Mouse (Mus musculus): Measurements from ENCODE around the gene Lmo2. TPM values are rescaled to one million over a fixed set of nuclear protein-coding genes. Genes with fewer than 3 reads are reported as not detected.

The Lmo2 gene
- polyA plus RNA-seq, 1 experiment from 2014 or later: 22.3 TPM

DNA sequence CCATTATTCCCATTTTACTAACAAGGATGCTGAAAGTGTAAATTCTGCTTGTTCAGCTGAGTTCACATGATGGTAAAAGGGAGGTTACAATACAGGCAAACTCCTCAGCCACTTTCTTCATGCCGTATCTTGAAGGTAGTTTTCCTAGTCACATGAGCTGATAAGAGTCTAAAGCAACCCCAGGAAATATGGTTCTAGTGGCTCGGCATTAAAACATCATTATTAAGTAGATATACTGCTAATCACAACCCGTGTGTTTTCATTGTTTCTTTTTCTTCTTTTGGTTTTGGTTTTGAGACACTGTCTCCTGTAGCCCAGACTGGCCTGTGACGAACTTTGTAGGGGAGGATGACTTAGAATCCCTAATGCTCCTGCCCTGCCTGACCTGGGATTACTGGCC is 10.4 kb downstream of the Lmo2 start:
- DNase-seq (ENCODE audit: low spot score): no peak
- no peak for ATAC-seq (ENCODE audit: low read depth)
- Histone ChIP-seq H3K4me3 (ENCODE audit: low read depth, low read length) (no peak overlapping the region), H3K4me2 (ENCODE audit: low read depth, low read length) (no peak overlapping the region), H3K27me3 (replicated peaks; ENCODE audit: control insufficient read depth, insufficient read depth, low read length) (peaks cover 45% of the 10 kb centered on the region), H3K9me3 (ENCODE audit: control insufficient read depth, low read length) (no peaks in the 10 kb centered on the region), H3K4me1 (ENCODE audit: control insufficient read depth, insufficient read depth, low read length) (no peaks in the 10 kb centered on the region), H3K36me3 (ENCODE audit: control insufficient read depth, insufficient read depth, low read length) (no peaks in the 10 kb centered on the region), H3K9ac (ENCODE audit: low read depth, low read length) (no peak overlapping the region), H3K27ac (replicated peaks; ENCODE audit: low read depth, low read length) (no peak overlapping the region)
- 78% methylated on average over 4 of the region's 4 CpGs for WGBS

DNA sequence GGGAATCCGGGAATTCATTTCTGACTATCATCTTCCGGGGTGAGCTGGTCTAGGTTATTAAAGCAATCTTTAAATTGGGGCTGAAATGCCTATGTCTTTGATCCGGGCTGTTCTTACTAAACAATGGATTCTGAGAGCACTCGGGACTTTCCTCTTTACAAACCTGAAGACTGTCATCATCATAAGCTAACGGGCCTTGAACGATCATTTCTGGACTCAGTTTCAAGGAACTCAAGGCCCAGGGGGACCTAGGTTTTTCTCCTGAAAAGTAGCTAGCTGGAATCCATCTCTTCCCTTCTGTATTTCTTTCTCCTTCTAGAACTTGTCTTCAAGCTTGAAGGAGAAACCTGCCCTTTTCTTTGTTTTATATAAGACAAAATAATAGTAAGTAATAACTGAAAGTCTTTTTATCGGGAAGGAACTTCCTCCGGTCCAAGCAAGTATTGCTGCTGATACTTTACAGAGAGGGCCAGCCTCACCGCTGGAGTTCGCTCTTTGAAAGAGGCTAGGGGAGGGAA is 11.2 kb downstream of the Lmo2 start:
- 0 out of 2 replicates have a peak overlapping the region, but pooled peaks have one; percentile 68 for H3K9ac ChIP-seq (ENCODE audit: low read depth, low read length)
- no peaks in the 10 kb centered on the region for H3K4me1 ChIP-seq (ENCODE audit: control insufficient read depth, insufficient read depth, low read length)
- no peaks in the 10 kb centered on the region for H3K9me3 ChIP-seq (ENCODE audit: control insufficient read depth, low read length)
- H3K36me3 ChIP-seq (ENCODE audit: control insufficient read depth, insufficient read depth, low read length): no peaks in the 10 kb centered on the region
- no peak for DNase-seq (ENCODE audit: low spot score)
- H3K27ac ChIP-seq (replicated peaks; ENCODE audit: low read depth, low read length): no peak overlapping the region
- WGBS: 14% methylated on average over 10 of the region's 10 CpGs
- peak overlapping the region; percentile 98 for H3K4me2 ChIP-seq (ENCODE audit: low read depth, low read length)
- H3K27me3 ChIP-seq (replicated peaks; ENCODE audit: control insufficient read depth, insufficient read depth, low read length): peaks cover 45% of the 10 kb centered on the region
- no peak for ATAC-seq (ENCODE audit: low read depth)
- peak overlapping the region; percentile 82 for H3K4me3 ChIP-seq (ENCODE audit: low read depth, low read length)

- DNase-seq (ENCODE audit: low spot score) (peak; percentile 72), ATAC-seq (ENCODE audit: low read depth) (peak; percentile 72)
- Histone ChIP-seq H3K4me1 (ENCODE audit: control insufficient read depth, insufficient read depth, low read length) (no peaks in the 10 kb centered on the region), H3K27me3 (replicated peaks; ENCODE audit: control insufficient read depth, insufficient read depth, low read length) (peaks cover 45% of the 10 kb centered on the region), H3K36me3 (ENCODE audit: control insufficient read depth, insufficient read depth, low read length) (no peaks in the 10 kb centered on the region), H3K27ac (replicated peaks; ENCODE audit: low read depth, low read length) (0 out of 2 replicates have a peak overlapping the region, but pooled peaks have one; percentile 16), H3K4me3 (ENCODE audit: low read depth, low read length) (peak overlapping the region; percentile 82), H3K9ac (ENCODE audit: low read depth, low read length) (peak overlapping the region; percentile 68), H3K4me2 (ENCODE audit: low read depth, low read length) (peak overlapping the region; percentile 98), H3K9me3 (ENCODE audit: control insufficient read depth, low read length) (no peaks in the 10 kb centered on the region)
- WGBS: under 1% methylated on average over 40 of the region's 40 CpGs
These were observed 11.8 kb downstream of the Lmo2 start for GRCm38 (mm10) chr2:103969437-103970040.

DNA sequence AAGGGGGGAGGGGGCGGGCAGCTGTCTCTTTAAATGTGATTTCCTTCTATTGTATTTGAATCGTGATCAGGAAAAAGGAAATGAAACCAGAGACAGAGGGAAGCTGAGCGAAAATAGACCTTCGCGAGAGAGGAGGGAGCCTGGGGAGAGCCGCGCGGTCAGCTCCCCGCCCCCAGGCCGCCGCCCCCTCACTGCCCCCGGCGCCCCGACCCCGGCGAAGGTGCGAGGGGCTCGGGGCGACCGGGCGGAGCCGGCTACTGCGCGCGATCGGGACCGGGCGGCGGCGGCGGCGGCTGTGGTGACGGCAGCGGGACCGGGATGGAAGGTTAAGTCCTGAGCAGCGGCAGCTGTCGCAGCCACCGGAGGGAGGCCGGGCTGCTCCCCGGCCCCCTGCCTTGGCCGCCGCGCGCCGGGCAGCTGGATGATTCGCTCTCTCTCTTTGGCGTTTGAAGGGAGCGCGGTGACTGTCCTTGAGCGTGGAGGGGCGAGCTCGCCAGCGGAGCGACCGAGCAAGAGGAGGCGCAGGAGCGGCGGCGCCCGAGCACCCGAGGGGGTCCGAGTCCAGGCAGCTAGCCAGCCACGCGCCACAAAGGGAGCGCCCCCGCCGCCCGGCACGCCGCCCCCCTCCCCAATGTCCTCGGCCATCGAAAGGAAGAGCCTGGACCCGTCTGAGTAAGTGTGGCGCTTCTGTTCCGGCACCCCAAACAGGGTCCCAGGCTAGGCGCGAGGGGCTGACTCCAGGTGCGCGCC is 12.4 kb downstream of the Lmo2 start:
- H3K36me3 ChIP-seq (ENCODE audit: control insufficient read depth, insufficient read depth, low read length): no peaks in the 10 kb centered on the region
- under 1% methylated on average over 27 of the region's 79 CpGs for WGBS
- no peaks in the 10 kb centered on the region for H3K4me1 ChIP-seq (ENCODE audit: control insufficient read depth, insufficient read depth, low read length)
- no peaks in the 10 kb centered on the region for H3K9me3 ChIP-seq (ENCODE audit: control insufficient read depth, low read length)
- peak overlapping the region; percentile 68 for H3K9ac ChIP-seq (ENCODE audit: low read depth, low read length)
- DNase-seq (ENCODE audit: low spot score) (peak; percentile 46), ATAC-seq (ENCODE audit: low read depth) (peak; percentile 64)
- peaks cover 45% of the 10 kb centered on the region for H3K27me3 ChIP-seq (replicated peaks; ENCODE audit: control insufficient read depth, insufficient read depth, low read length)
- peak overlapping the region; percentile 61; the same call in 1 of the 2 replicates for H3K27ac ChIP-seq (replicated peaks; ENCODE audit: low read depth, low read length)
- H3K4me2 ChIP-seq (ENCODE audit: low read depth, low read length): peak overlapping the region; percentile 98
- H3K4me3 ChIP-seq (ENCODE audit: low read depth, low read length): peak overlapping the region; percentile 82

DNA sequence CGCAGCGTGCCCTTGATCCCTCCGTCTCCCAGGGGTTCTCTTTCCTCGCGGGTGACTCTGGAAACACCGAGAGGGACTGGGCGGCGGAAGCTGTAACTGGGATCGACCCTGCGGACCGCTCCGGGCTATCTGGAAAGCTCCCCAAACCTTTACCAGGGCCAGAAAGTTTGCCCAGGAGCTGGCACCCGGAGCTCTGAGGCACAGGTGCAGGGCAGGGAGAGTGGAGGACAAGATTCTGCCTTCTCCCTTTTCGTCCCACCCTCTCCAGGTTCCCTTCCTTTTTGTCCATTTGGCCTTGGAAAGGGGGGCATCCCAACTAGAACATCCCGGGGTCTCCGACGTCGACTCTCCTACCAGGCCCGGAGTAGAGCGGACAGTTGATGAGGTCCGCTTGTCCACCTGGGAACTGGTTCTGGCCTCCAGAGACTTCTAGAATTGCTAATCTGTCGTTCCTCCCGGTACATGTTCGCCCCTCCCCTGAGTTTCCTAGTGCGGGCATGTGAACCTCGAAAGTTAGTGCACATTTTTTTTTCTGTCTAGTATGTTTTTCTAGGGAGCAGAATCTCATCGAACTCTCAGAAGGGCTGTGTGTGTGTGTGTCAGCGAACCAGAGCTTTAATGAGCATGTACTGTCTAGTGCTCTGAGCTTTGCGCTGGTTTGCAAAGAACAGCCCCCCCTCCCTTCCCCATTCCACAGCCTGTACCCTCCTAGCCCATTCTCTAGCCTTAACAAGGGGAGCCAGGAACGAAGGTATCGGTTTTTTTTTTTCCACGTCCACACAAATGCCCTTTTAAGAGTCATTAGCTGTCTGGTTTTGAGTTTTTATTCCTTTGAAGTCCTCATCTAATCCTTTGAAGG is 13.2 kb downstream of the Lmo2 start:
- Histone ChIP-seq H3K36me3 (ENCODE audit: control insufficient read depth, insufficient read depth, low read length) (no peaks in the 10 kb centered on the region), H3K27me3 (replicated peaks; ENCODE audit: control insufficient read depth, insufficient read depth, low read length) (peaks cover 45% of the 10 kb centered on the region), H3K27ac (replicated peaks; ENCODE audit: low read depth, low read length) (no peak overlapping the region), H3K9me3 (ENCODE audit: control insufficient read depth, low read length) (no peaks in the 10 kb centered on the region), H3K4me3 (ENCODE audit: low read depth, low read length) (peak overlapping the region; percentile 82), H3K4me2 (ENCODE audit: low read depth, low read length) (peak overlapping the region; percentile 98), H3K4me1 (ENCODE audit: control insufficient read depth, insufficient read depth, low read length) (no peaks in the 10 kb centered on the region), H3K9ac (ENCODE audit: low read depth, low read length) (peak overlapping the region; percentile 68)
- 2% methylated on average over 30 of the region's 32 CpGs for WGBS
- ATAC-seq (ENCODE audit: low read depth) (no peak; the same call in 1 of the 2 replicates), DNase-seq (ENCODE audit: low spot score) (peak; percentile 4)

DNA sequence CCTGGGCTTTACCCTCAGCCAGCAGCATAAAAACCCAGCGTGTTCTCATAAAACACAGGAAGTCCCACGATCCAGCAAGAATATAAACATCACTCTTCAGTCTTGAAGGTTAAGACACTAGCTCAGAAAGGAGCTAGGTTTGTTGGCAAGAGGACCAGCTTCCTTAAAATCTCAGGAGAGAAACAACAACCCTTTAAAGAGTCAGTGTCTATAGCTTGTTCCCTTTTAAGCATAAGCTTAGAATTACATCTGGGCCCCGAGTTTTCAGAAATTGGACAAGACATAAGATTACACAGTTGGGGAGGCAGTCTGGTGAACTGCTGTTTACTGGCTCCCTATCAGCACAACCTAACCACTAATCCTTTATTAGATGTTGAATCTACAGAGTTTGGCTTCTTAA is 14.1 kb downstream of the Lmo2 start:
- Histone ChIP-seq H3K4me3 (ENCODE audit: low read depth, low read length) (peak overlapping the region; percentile 82), H3K36me3 (ENCODE audit: control insufficient read depth, insufficient read depth, low read length) (no peaks in the 10 kb centered on the region), H3K27me3 (replicated peaks; ENCODE audit: control insufficient read depth, insufficient read depth, low read length) (peaks cover 45% of the 10 kb centered on the region), H3K27ac (replicated peaks; ENCODE audit: low read depth, low read length) (no peak overlapping the region), H3K9ac (ENCODE audit: low read depth, low read length) (no peak overlapping the region), H3K4me1 (ENCODE audit: control insufficient read depth, insufficient read depth, low read length) (no peaks in the 10 kb centered on the region), H3K9me3 (ENCODE audit: control insufficient read depth, low read length) (no peaks in the 10 kb centered on the region), H3K4me2 (ENCODE audit: low read depth, low read length) (no peak overlapping the region)
- DNase-seq (ENCODE audit: low spot score) (no peak), ATAC-seq (ENCODE audit: low read depth) (no peak)
- 20% methylated on average over 3 of the region's 3 CpGs for WGBS

DNA sequence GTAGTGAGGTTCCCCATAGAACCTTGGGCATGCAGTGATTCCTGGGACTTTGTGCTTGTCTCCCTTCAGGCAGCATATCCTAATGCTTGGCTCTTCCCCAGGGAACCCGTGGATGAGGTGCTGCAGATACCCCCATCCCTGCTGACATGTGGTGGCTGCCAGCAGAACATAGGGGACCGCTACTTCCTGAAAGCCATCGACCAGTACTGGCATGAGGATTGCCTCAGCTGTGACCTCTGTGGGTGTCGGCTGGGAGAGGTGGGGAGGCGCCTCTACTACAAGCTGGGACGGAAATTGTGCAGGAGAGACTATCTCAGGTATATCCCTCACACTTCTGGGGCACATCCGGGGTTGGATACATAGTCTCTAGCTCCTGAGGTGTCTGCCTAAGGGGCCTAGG is 18.1 kb downstream of the Lmo2 start:
- Histone ChIP-seq H3K9ac (ENCODE audit: low read depth, low read length) (no peak overlapping the region), H3K36me3 (ENCODE audit: control insufficient read depth, insufficient read depth, low read length) (no peaks in the 10 kb centered on the region), H3K27ac (replicated peaks; ENCODE audit: low read depth, low read length) (no peak overlapping the region), H3K27me3 (replicated peaks; ENCODE audit: control insufficient read depth, insufficient read depth, low read length) (peaks cover 22% of the 10 kb centered on the region), H3K4me3 (ENCODE audit: low read depth, low read length) (no peak overlapping the region), H3K4me1 (ENCODE audit: control insufficient read depth, insufficient read depth, low read length) (no peaks in the 10 kb centered on the region), H3K9me3 (ENCODE audit: control insufficient read depth, low read length) (no peaks in the 10 kb centered on the region), H3K4me2 (ENCODE audit: low read depth, low read length) (no peak overlapping the region)
- 69% methylated on average over 7 of the region's 7 CpGs for WGBS
- ATAC-seq (ENCODE audit: low read depth) (no peak), DNase-seq (ENCODE audit: low spot score) (no peak)

GRCm38 (mm10) chr2:103977216-103977615 is 19.4 kb downstream of the Lmo2 start:
- H3K4me2 ChIP-seq (ENCODE audit: low read depth, low read length): no peak overlapping the region
- no peak overlapping the region for H3K27ac ChIP-seq (replicated peaks; ENCODE audit: low read depth, low read length)
- 61% methylated on average over 8 of the region's 8 CpGs for WGBS
- peaks cover 8% of the 10 kb centered on the region; the same call in 1 of the 2 replicates for H3K27me3 ChIP-seq (replicated peaks; ENCODE audit: control insufficient read depth, insufficient read depth, low read length)
- DNase-seq (ENCODE audit: low spot score): no peak
- no peaks in the 10 kb centered on the region for H3K36me3 ChIP-seq (ENCODE audit: control insufficient read depth, insufficient read depth, low read length)
- ATAC-seq (ENCODE audit: low read depth): no peak
- H3K4me3 ChIP-seq (ENCODE audit: low read depth, low read length): no peak overlapping the region
- no peaks in the 10 kb centered on the region for H3K4me1 ChIP-seq (ENCODE audit: control insufficient read depth, insufficient read depth, low read length)
- no peaks in the 10 kb centered on the region for H3K9me3 ChIP-seq (ENCODE audit: control insufficient read depth, low read length)
- no peak overlapping the region for H3K9ac ChIP-seq (ENCODE audit: low read depth, low read length)

Data from embryonic facial prominence, embryonic 14.5 days (tissue).